24 mouse cellular contexts compared by ENCODE assay signal in the genomic region with DNA sequence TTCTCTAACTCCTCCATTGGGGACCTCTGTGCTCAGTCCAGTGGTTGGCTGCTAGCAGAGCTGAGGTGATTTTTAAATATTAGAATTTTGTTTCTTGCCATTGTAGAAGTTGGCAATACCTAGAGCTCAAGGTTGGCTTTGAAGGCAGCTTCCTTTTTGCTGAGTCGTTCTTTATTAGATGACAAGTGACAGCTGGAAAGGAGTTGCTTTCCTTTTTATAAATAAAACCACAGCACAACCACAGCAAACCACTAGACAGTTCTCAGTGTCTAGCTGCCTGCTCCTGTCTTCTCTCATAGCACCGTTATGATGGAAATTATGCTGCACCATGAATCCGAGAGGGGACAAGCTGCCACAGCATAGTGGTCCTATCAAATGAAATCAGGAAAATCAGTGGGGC.
DNase-seq lines count a peak whose midpoint lies in the region; ATAC-seq and TF ChIP-seq lines count a peak whose summit lies in the region.
"Had no signal": no experiment of that assay in that cellular context is flagged by ENCODE, and none has a peak within 500 bp of the region (broad histone marks: within the 10 kb centered on the region; RNA-seq: fewer than 3 reads in every experiment).

No protein-coding gene starts in this region.

- peak; percentile 56; the same call in 1 of the 2 replicates for ATAC-seq in common myeloid progenitor, adult 5-6 weeks (replicated peaks; ENCODE audit: low read depth, poor library complexity, severe bottlenecking)
- no peak for ATAC-seq in hindbrain, embryonic 13.5 days (ENCODE audit: low FRiP score)
- ATAC-seq: activated CD4-positive, CD25-positive, alpha-beta regulatory T cell, adult 4 months; forebrain, embryonic 13.5 days; forebrain, embryonic 15.5 days; forebrain, postnatal 0 days; Patski had no signal

- no peak overlapping the region for H3K27ac ChIP-seq in midbrain, embryonic 10.5 days (replicated peaks)
- no peak overlapping the region for H3K27ac ChIP-seq in hindbrain, embryonic 13.5 days
- H3K27ac ChIP-seq: embryonic facial prominence, embryonic 10.5 days; embryonic facial prominence, embryonic 12.5 days; forebrain, embryonic 13.5 days; forebrain, embryonic 15.5 days had no signal

- no peak for TF ChIP-seq POLR2A in myocyte (IDR thresholded peaks at IDR 0.05; ENCODE audit: insufficient read length, low read depth)

- H3K4me3 ChIP-seq in C2C12 (ENCODE audit: insufficient read depth, poor library complexity, severe bottlenecking) = no peak overlapping the region
- no peak overlapping the region for H3K4me3 ChIP-seq in myocyte
- H3K4me3 ChIP-seq in midbrain, embryonic 10.5 days = no peak overlapping the region
- no peak overlapping the region for H3K4me3 ChIP-seq in hindbrain, embryonic 13.5 days
- H3K4me3 ChIP-seq: embryonic facial prominence, embryonic 10.5 days; embryonic facial prominence, embryonic 12.5 days; forebrain, embryonic 13.5 days; forebrain, embryonic 15.5 days had no signal

- H3K27me3 ChIP-seq in C2C12 (ENCODE audit: control insufficient read depth, insufficient read depth, insufficient read length) (no peaks in the 10 kb centered on the region), myocyte (ENCODE audit: control insufficient read depth, insufficient read depth, insufficient read length) (no peaks in the 10 kb centered on the region)
- H3K27me3 ChIP-seq in midbrain, embryonic 10.5 days (ENCODE audit: low read depth, poor library complexity, severe bottlenecking) = no peaks in the 10 kb centered on the region
- no peaks in the 10 kb centered on the region for H3K27me3 ChIP-seq in hindbrain, embryonic 13.5 days
- H3K27me3 ChIP-seq: embryonic facial prominence, embryonic 12.5 days; forebrain, embryonic 13.5 days; forebrain, embryonic 15.5 days; Patski had no signal

- intact Hi-C loops in left cerebral cortex, postnatal 10 days (cut with DNase I) = no loop called here

- H3K79me3 ChIP-seq in C2C12 (ENCODE audit: low read depth) = no peaks in the 10 kb centered on the region

- no peaks in the 10 kb centered on the region for H3K4me1 ChIP-seq in midbrain, embryonic 10.5 days
- H3K4me1 ChIP-seq in hindbrain, embryonic 13.5 days (replicated peaks) = no peaks in the 10 kb centered on the region
- H3K4me1 ChIP-seq: embryonic facial prominence, embryonic 10.5 days; embryonic facial prominence, embryonic 12.5 days; forebrain, embryonic 13.5 days; forebrain, embryonic 15.5 days had no signal

- H3K79me2 ChIP-seq in C2C12 (ENCODE audit: control insufficient read depth, insufficient read depth) = no peaks in the 10 kb centered on the region
- no peaks in the 10 kb centered on the region for H3K79me2 ChIP-seq in myocyte (ENCODE audit: control insufficient read depth, insufficient read depth)

- peak; percentile 27 for DNase-seq in 416B (ENCODE audit: low read depth)
- no peak for DNase-seq in left cerebral cortex, postnatal 10 days (ENCODE audit: extremely low spot score in 1 of 2, low spot score in 2 of 2)
- DNase-seq in midbrain, embryonic 10.5 days (ENCODE audit: low spot score) = no peak
- DNase-seq: adrenal gland, adult 8-10 months; adrenal gland, postnatal 14 days; adrenal gland, postnatal 36 days; B cell, adult 2 months; cerebellum, adult 18-20 months; cerebellum, adult 8-10 months; cerebellum, adult 9-11 months; cerebellum, postnatal 14 days; cerebellum, postnatal 36 days; forebrain, postnatal 0 days had no signal

- H3K9me3 ChIP-seq in midbrain, embryonic 10.5 days (replicated peaks) = no peaks in the 10 kb centered on the region
- no peaks in the 10 kb centered on the region for H3K9me3 ChIP-seq in hindbrain, embryonic 13.5 days
- H3K9me3 ChIP-seq: embryonic facial prominence, embryonic 10.5 days; embryonic facial prominence, embryonic 12.5 days; forebrain, embryonic 13.5 days; forebrain, embryonic 15.5 days; G1E had no signal

- no peak overlapping the region for H3K4me2 ChIP-seq in myocyte (ENCODE audit: low read depth)
- no peak overlapping the region for H3K4me2 ChIP-seq in hindbrain, embryonic 13.5 days
- H3K4me2 ChIP-seq: embryonic facial prominence, embryonic 12.5 days; forebrain, embryonic 13.5 days; forebrain, embryonic 15.5 days had no signal

- no peak for TF ChIP-seq CTCF in C2C12 (IDR thresholded peaks at IDR 0.05; ENCODE audit: control insufficient read depth, insufficient read depth, insufficient read length)

- 89% methylated on average over 3 of the region's 3 CpGs for WGBS in midbrain, embryonic 10.5 days
- WGBS in hindbrain, embryonic 13.5 days = 87% methylated on average over 3 of the region's 3 CpGs

- H3ac ChIP-seq in C2C12 (ENCODE audit: control insufficient read depth, insufficient read length, low read depth) (no peak overlapping the region), myocyte (ENCODE audit: control insufficient read depth, insufficient read length) (no peak overlapping the region)

- no peak overlapping the region for H3K9ac ChIP-seq in hindbrain, embryonic 13.5 days
- H3K9ac ChIP-seq: embryonic facial prominence, embryonic 12.5 days; forebrain, embryonic 13.5 days; forebrain, embryonic 15.5 days; forebrain, postnatal 0 days had no signal

- H3K36me3 ChIP-seq in C2C12 (ENCODE audit: control insufficient read depth, insufficient read depth) (no peaks in the 10 kb centered on the region), myocyte (ENCODE audit: control insufficient read depth, insufficient read depth) (no peaks in the 10 kb centered on the region)
- H3K36me3 ChIP-seq in midbrain, embryonic 10.5 days = no peaks in the 10 kb centered on the region
- no peaks in the 10 kb centered on the region for H3K36me3 ChIP-seq in hindbrain, embryonic 13.5 days
- H3K36me3 ChIP-seq: embryonic facial prominence, embryonic 10.5 days; embryonic facial prominence, embryonic 12.5 days; forebrain, embryonic 15.5 days; G1E had no signal

TF ChIP-seq in C2C12, 6 proteins besides CTCF, POLR2A, EP300 and RAD21:
- TF ChIP-seq MYOD1 (IDR thresholded peaks at IDR 0.05; ENCODE audit: control insufficient read depth, insufficient read length, low read depth) = peak; percentile 9
- no peak for TF ChIP-seq MYOG (IDR thresholded peaks at IDR 0.05; ENCODE audit: control insufficient read depth, extremely low read depth, insufficient read length)
TF ChIP-seq in C2C12: peak in this region for 1.

TF ChIP-seq in myocyte, 11 proteins besides CTCF, POLR2A, EP300 and RAD21:
- TF ChIP-seq CEBPB (IDR thresholded peaks at IDR 0.05; ENCODE audit: insufficient read depth, poor library complexity, severe bottlenecking) = no peak
- TF ChIP-seq MYOD1 (IDR thresholded peaks at IDR 0.05; ENCODE audit: control insufficient read depth in 1 of 3, insufficient read length in 2 of 3, low read depth in 2 of 3) = peak; percentile 13 to 31 (median 19)
